Mouse (Mus musculus) heart, postnatal 0 days (tissue): ENCODE data around the gene Atp10a. TPM values are rescaled to one million over a fixed set of nuclear protein-coding genes. Genes with fewer than 3 reads are reported as not detected.

Experiments
- ATAC-seq: fragments of 200-750 bp; cut with Nextera tagmentation; 2 replicates; pipeline ENCODE4 v1.8.0; 2017; ENCODE audit warnings: low read depth, moderate number of reproducible peaks, moderate library complexity; ENCODE audit not compliant: insufficient read depth
- DNase-seq: peaks from one replicate; pipeline ENCODE4 v3.0.0-alpha.2; 2016; ENCODE audit warnings: low spot score
- H3K27ac ChIP-seq: fragments of 300-500 bp; sonication (generic); 2 replicates; pipeline ENCODE4 v1.5.1; 2014; ENCODE audit warnings: low read depth, mild to moderate bottlenecking
- H3K27me3 ChIP-seq: fragments of 300-500 bp; sonication (generic); 2 replicates; pipeline ENCODE4 v1.6.1; 2014; ENCODE audit warnings: low read length, mixed read lengths; ENCODE audit not compliant: control insufficient read depth, insufficient read depth
- H3K36me3 ChIP-seq: fragments of 300-500 bp; sonication (generic); replicated peaks from 2 replicates; pipeline ENCODE4 v1.6.1; 2014; ENCODE audit warnings: low read length, mixed read lengths; ENCODE audit not compliant: control insufficient read depth, insufficient read depth
- H3K4me1 ChIP-seq: fragments of 300-500 bp; sonication (generic); 2 replicates; pipeline ENCODE4 v1.6.1; 2014; ENCODE audit warnings: antibody characterized with exemption; ENCODE audit not compliant: control insufficient read depth, insufficient read depth
- H3K4me2 ChIP-seq: fragments of 300-500 bp; sonication (generic); 2 replicates; pipeline ENCODE4 v1.6.1; 2014; ENCODE audit warnings: low read depth, mild to moderate bottlenecking, low read length, moderate library complexity
- H3K4me3 ChIP-seq: fragments of 300-500 bp; sonication (generic); 2 replicates; pipeline ENCODE4 v1.5.1; 2014; ENCODE audit warnings: low read depth, low read length
- H3K9ac ChIP-seq: fragments of 300-500 bp; sonication (generic); replicated peaks from 2 replicates; pipeline ENCODE4 v1.6.1; 2014; ENCODE audit warnings: low read depth, low read length, mixed read lengths
- H3K9me3 ChIP-seq: fragments of 300-500 bp; sonication (generic); replicated peaks from 2 replicates; pipeline ENCODE4 v1.6.1; 2016; ENCODE audit warnings: low read length; ENCODE audit not compliant: control insufficient read depth
- CTCF ChIP-seq: IDR thresholded peaks from 2 replicates; pipeline ENCODE4 v1.5.1; 2016; ENCODE audit warnings: antibody characterized with exemption, control low read depth, low read depth
- EP300 ChIP-seq: IDR thresholded peaks from 2 replicates; pipeline ENCODE4 v1.6.1; 2016; ENCODE audit warnings: antibody characterized with exemption, low read depth
- WGBS: fragments of 180-500 bp; shearing (Covaris S2); extraction: QIAGEN DNeasy Blood & Tissue Kit; methylation state at CpG from one replicate; pipeline ENCODE4 v1.1.7; 2014; 5-methylcytosine and 5-hydroxymethylcytosine counted together
- polyA plus RNA-seq: library from polyadenylated mRNA; unstranded; fragments of >200 nt; fragmentation: Nextera tagmentation; extraction: Ambion mirVana; gene quantifications from 2 replicates; pipeline ENCODE4 v1.2.1, GENCODE M21; 2015
- total RNA-seq: library from RNA; depleted of rRNA; stranded (reverse); fragments of >200 nt; gene quantifications from 2 replicates; pipeline ENCODE4 v1.2.3, GENCODE M21; 2014; ENCODE audit warnings: low replicate concordance

Gene Atp10a
- total and polyA plus RNA-seq, 2 experiments from 2014 or later: 0.41 to 3.1 TPM

DNA sequence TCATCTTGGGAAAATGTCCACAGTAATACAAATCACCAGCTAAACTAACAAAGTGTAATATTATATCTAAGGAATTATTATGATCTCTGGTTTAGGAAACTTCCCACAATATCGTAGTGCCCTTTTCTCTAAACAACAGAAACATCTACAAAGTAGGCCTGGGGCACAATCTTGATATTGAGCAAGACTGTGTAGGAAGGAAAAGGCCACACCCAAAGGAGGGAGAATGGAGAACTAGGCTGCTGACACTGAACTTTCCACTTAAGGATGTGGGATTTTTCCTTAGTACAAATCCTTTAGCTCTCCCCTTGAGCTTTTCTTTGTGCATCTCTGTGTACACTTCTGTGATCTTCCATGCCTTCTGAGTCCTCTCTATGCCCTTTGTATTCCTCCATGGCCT, 22.3 kb upstream of the Atp10a start:
- Histone ChIP-seq H3K9ac (no peak overlapping the region), H3K27me3 (no peaks in the 10 kb centered on the region), H3K4me3 (no peak overlapping the region), H3K36me3 (no peaks in the 10 kb centered on the region), H3K9me3 (no peaks in the 10 kb centered on the region), H3K27ac (no peak overlapping the region), H3K4me2 (no peak overlapping the region), H3K4me1 (no peaks in the 10 kb centered on the region)
- 60% methylated on average over 1 of the region's 1 CpGs for WGBS
- DNase-seq (no peak), ATAC-seq (no peak)
- no peak for TF ChIP-seq EP300
- TF ChIP-seq CTCF: no peak

DNA sequence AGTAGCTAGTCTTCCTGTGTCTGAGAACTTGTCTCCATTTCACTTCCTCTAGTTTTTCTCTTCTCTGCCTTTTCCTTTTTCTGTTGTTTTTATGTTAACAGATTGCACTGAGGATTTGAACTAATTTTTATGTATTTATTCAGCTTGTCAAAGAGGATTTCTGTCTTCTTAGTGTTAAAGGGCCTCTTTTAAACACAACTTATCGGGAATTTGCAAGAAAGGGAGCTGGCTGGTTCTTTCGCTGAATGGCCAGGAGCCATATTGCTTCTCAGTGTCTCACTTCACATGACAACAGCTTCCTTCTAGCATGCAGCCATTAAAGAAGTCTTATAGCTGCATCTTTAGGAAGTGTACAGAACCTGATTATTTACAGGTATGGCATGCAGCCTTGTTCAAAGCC, 16.3 kb upstream of the Atp10a start:
- Histone ChIP-seq H3K9me3 (no peaks in the 10 kb centered on the region), H3K27ac (no peak overlapping the region), H3K4me3 (no peak overlapping the region), H3K4me2 (no peak overlapping the region), H3K4me1 (no peaks in the 10 kb centered on the region), H3K9ac (no peak overlapping the region), H3K27me3 (no peaks in the 10 kb centered on the region), H3K36me3 (no peaks in the 10 kb centered on the region)
- DNase-seq (no peak), ATAC-seq (no peak)
- no peak for TF ChIP-seq CTCF
- TF ChIP-seq EP300: no peak
- WGBS: 86% methylated on average over 2 of the region's 2 CpGs

GRCm38 (mm10) chr7:58640456-58640855, 15.5 kb upstream of the Atp10a start:
- no peak for ATAC-seq
- Histone ChIP-seq H3K36me3 (no peaks in the 10 kb centered on the region), H3K9ac (no peak overlapping the region), H3K4me3 (no peak overlapping the region), H3K9me3 (no peaks in the 10 kb centered on the region), H3K4me1 (no peaks in the 10 kb centered on the region), H3K27ac (no peak overlapping the region), H3K4me2 (no peak overlapping the region), H3K27me3 (no peaks in the 10 kb centered on the region)
- no peak for TF ChIP-seq EP300
- no peak for TF ChIP-seq CTCF
- WGBS: 75% methylated on average over 4 of the region's 4 CpGs
- no peak for DNase-seq

DNA sequence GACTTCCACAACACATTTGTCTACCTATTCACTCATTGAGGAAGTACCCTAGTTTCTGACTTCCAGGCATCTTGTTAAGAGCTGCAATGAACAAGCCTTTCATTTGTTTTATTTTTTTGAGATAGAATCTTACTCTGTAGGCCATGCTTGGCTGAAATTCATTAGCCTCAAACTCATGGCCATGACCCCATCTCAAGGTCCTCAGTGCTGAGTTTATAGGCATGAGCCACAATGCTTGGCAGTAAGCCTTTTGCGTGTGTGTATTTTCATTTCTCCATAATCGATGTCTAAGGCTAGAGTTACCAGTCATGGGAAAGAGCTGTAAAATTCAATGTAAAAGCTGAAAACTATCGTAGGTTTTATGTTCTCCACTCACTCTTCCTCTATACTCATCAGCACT, 14.1 kb upstream of the Atp10a start:
- Histone ChIP-seq H3K9ac (no peak overlapping the region), H3K9me3 (no peaks in the 10 kb centered on the region), H3K27me3 (no peaks in the 10 kb centered on the region), H3K4me2 (no peak overlapping the region), H3K27ac (no peak overlapping the region), H3K36me3 (no peaks in the 10 kb centered on the region), H3K4me3 (no peak overlapping the region), H3K4me1 (no peaks in the 10 kb centered on the region)
- TF ChIP-seq CTCF: no peak
- TF ChIP-seq EP300: no peak
- DNase-seq (no peak), ATAC-seq (no peak)
- 81% methylated on average over 3 of the region's 3 CpGs for WGBS

GRCm38 (mm10) chr7:58647404-58647803, 8.6 kb upstream of the Atp10a start:
- no peaks in the 10 kb centered on the region for H3K36me3 ChIP-seq
- WGBS: 35% methylated on average over 1 of the region's 1 CpGs
- ATAC-seq: no peak
- H3K27ac ChIP-seq: no peak overlapping the region
- no peak for DNase-seq
- no peak overlapping the region for H3K4me2 ChIP-seq
- H3K27me3 ChIP-seq: no peaks in the 10 kb centered on the region
- H3K9me3 ChIP-seq: no peaks in the 10 kb centered on the region
- TF ChIP-seq EP300: no peak
- TF ChIP-seq CTCF: no peak
- H3K9ac ChIP-seq: no peak overlapping the region
- no peaks in the 10 kb centered on the region for H3K4me1 ChIP-seq
- no peak overlapping the region for H3K4me3 ChIP-seq
